Mouse (Mus musculus) lung, embryonic 15.5 days (tissue): Measurements from ENCODE around the gene Abcc4. TPM values are rescaled to one million over a fixed set of nuclear protein-coding genes. Genes with fewer than 3 reads are reported as not detected.
A peak's percentile ranks its signal among the peaks of the same experiment; 100 is the strongest.

Source experiments
- ATAC-seq: fragments of 200-750 bp; cut with Nextera tagmentation; 2 replicates; pipeline ENCODE4 v1.8.0; 2017; ENCODE audit warnings: moderate number of reproducible peaks, borderline replicate concordance; ENCODE audit not compliant: low FRiP score, low TSS enrichment; ENCODE audit errors: extremely low read depth
- H3K27ac ChIP-seq: fragments of 300-500 bp; sonication (generic); 2 replicates; pipeline ENCODE4 v1.5.1; 2015; ENCODE audit warnings: moderate library complexity, mild to moderate bottlenecking, inconsistent platforms
- H3K27me3 ChIP-seq: fragments of 300-500 bp; sonication (generic); 2 replicates; pipeline ENCODE4 v1.6.1; 2015; ENCODE audit warnings: inconsistent platforms
- H3K36me3 ChIP-seq: fragments of 300-500 bp; sonication (generic); 2 replicates; pipeline ENCODE4 v1.6.1; 2015; ENCODE audit warnings: inconsistent platforms
- H3K4me1 ChIP-seq: fragments of 300-500 bp; sonication (generic); 2 replicates; pipeline ENCODE4 v1.6.1; 2015; ENCODE audit warnings: inconsistent platforms
- H3K4me2 ChIP-seq: fragments of 300-500 bp; sonication (generic); 2 replicates; pipeline ENCODE4 v1.6.1; 2015; ENCODE audit warnings: inconsistent platforms, mild to moderate bottlenecking, moderate library complexity
- H3K4me3 ChIP-seq: fragments of 300-500 bp; sonication (generic); 2 replicates; pipeline ENCODE4 v1.5.1; 2015; ENCODE audit warnings: mild to moderate bottlenecking, inconsistent platforms
- H3K9ac ChIP-seq: fragments of 300-500 bp; sonication (generic); 2 replicates; pipeline ENCODE4 v1.6.1; 2015; ENCODE audit warnings: inconsistent platforms
- H3K9me3 ChIP-seq: fragments of 300-500 bp; sonication (generic); 2 replicates; pipeline ENCODE4 v1.6.1; 2016; ENCODE audit warnings: inconsistent platforms
- WGBS: fragments of 180-500 bp; shearing (Covaris S2); methylation state at CpG from one replicate; pipeline ENCODE4 v1.1.7; 2015; 5-methylcytosine and 5-hydroxymethylcytosine counted together
- polyA plus RNA-seq: library from polyadenylated mRNA; unstranded; fragments of >200 nt; fragmentation: Nextera tagmentation; extraction: Ambion mirVana; gene quantifications from 2 replicates; pipeline ENCODE4 v1.2.1, GENCODE M21; 2015

Gene Abcc4
- polyA plus RNA-seq, 1 experiment from 2014 or later = 2.3 TPM

GRCm38 (mm10) chr14:118507829-118508228, 198.2 kb downstream of the Abcc4 start:
- no peaks in the 10 kb centered on the region for H3K27me3 ChIP-seq
- peaks cover 5% of the 10 kb centered on the region for H3K4me1 ChIP-seq
- WGBS = 80% methylated on average over 14 of the region's 14 CpGs
- H3K4me2 ChIP-seq = no peak overlapping the region
- H3K9me3 ChIP-seq = no peaks in the 10 kb centered on the region
- no peak overlapping the region for H3K9ac ChIP-seq
- no peak overlapping the region for H3K27ac ChIP-seq
- ATAC-seq = no peak
- H3K36me3 ChIP-seq = no peaks in the 10 kb centered on the region
- no peak overlapping the region for H3K4me3 ChIP-seq

DNA sequence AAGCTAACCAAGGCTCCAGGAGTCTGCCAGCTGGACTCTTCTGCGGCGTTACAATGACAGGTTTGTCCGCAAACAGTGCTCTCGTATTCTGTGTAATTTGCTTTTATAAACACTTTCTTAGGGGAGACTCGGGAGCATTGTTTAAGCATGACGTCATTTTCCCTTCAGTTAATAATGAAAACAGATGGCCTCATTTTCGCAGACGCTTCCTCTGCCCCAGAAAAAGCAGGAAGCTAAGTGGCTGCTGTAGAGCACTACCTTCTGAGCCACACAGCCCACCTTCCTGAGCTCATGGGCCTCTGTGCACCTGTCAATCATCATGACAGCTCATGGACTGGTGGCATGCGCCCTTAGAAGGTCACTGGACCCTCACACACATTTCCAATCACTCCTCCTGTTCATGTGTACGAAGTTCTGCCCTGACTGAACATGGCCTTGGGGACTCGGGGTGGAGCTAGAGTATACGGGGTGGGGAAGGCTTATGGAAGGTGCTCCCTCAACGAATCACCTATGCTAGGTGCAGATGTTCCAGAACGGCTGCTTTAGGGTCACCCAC, 199.3 kb downstream of the Abcc4 start:
- no peak overlapping the region for H3K4me3 ChIP-seq
- H3K36me3 ChIP-seq = no peaks in the 10 kb centered on the region
- H3K4me2 ChIP-seq = peak overlapping the region; percentile 32
- ATAC-seq = peak; percentile 55; the same call in 1 of the 2 replicates
- H3K9me3 ChIP-seq = no peaks in the 10 kb centered on the region
- peaks cover 5% of the 10 kb centered on the region for H3K4me1 ChIP-seq
- H3K9ac ChIP-seq = no peak overlapping the region
- 0 out of 2 replicates have a peak overlapping the region, but pooled peaks have one; percentile 30 for H3K27ac ChIP-seq
- no peaks in the 10 kb centered on the region for H3K27me3 ChIP-seq
- 33% methylated on average over 14 of the region's 14 CpGs for WGBS

DNA sequence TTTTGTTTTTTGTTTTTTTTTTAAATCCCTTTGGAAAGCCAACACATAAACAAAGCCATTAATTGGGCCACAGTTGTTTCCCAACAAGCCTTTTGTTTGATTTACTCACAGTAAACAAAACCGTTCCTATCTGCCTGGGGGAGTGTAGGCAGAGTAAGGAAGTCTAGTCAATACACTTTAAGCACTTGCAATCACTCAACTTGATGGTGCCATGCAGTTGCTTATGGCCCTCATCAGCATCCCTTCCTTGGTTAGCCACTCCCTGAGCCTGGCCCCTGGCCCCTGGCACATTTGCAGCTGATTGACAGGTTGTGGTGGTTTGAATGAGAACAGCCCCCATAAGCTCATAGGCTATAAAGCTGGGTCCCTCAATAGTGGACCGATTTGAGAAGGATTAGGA, 209.3 kb downstream of the Abcc4 start:
- H3K4me1 ChIP-seq = no peaks in the 10 kb centered on the region
- no peak overlapping the region for H3K4me3 ChIP-seq
- H3K36me3 ChIP-seq = no peaks in the 10 kb centered on the region
- H3K4me2 ChIP-seq = no peak overlapping the region
- H3K27ac ChIP-seq = no peak overlapping the region
- H3K27me3 ChIP-seq = no peaks in the 10 kb centered on the region
- H3K9me3 ChIP-seq = no peaks in the 10 kb centered on the region
- no peak for ATAC-seq
- 61% methylated on average over 2 of the region's 2 CpGs for WGBS
- H3K9ac ChIP-seq = no peak overlapping the region

GRCm38 (mm10) chr14:118495458-118495857, 210.6 kb downstream of the Abcc4 start:
- Histone ChIP-seq H3K4me3 (no peak overlapping the region), H3K27me3 (no peaks in the 10 kb centered on the region), H3K4me1 (no peaks in the 10 kb centered on the region), H3K4me2 (no peak overlapping the region), H3K27ac (no peak overlapping the region), H3K36me3 (no peaks in the 10 kb centered on the region), H3K9me3 (no peaks in the 10 kb centered on the region), H3K9ac (no peak overlapping the region)
- WGBS = 78% methylated on average over 2 of the region's 2 CpGs
- no peak for ATAC-seq

DNA sequence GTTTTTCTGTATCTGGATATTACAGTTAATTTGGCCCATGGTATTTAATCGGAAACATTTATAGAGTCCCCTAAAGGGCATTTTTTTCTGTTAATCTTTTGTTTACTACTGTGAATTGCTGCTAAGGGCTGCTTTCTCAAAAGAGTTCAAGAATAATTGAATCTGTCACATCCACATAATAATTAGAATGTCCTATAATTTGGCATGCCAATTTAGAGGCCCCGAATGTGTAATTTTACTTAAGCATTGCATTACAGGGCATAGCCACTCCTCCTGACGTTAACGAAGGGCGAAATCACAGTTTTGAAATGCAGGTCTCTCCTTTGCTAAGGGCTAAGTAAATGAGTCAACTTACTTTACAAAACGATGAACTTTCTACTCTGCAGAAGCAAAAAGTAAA, 214.3 kb downstream of the Abcc4 start:
- no peak overlapping the region for H3K27ac ChIP-seq
- H3K9me3 ChIP-seq = no peaks in the 10 kb centered on the region
- H3K36me3 ChIP-seq = no peaks in the 10 kb centered on the region
- no peak overlapping the region for H3K9ac ChIP-seq
- no peak for ATAC-seq
- H3K4me2 ChIP-seq = no peak overlapping the region
- no peaks in the 10 kb centered on the region for H3K27me3 ChIP-seq
- 82% methylated on average over 6 of the region's 6 CpGs for WGBS
- no peaks in the 10 kb centered on the region for H3K4me1 ChIP-seq
- no peak overlapping the region for H3K4me3 ChIP-seq

DNA sequence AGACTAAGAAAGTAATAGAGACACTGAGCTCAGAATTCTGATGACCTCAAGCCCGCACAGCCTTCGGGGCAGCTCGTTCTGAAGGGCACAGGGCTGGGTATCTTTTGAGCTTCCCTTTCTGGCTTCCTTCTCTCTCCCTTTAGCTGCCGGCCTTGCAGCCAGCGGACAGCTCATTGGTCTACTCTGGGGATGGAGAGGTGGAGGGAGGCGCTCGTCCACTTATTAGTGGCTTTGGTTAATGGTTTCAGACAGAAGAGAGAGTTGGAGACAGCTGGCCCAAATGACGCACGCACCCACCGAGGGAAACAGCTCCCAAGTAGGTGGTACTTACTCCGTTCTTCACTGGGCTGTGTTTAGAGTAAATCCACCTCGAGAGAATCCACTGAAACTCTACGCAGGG, 214.7 kb downstream of the Abcc4 start:
- Histone ChIP-seq H3K27ac (no peak overlapping the region), H3K9me3 (no peaks in the 10 kb centered on the region), H3K9ac (no peak overlapping the region), H3K4me2 (no peak overlapping the region), H3K27me3 (no peaks in the 10 kb centered on the region), H3K36me3 (no peaks in the 10 kb centered on the region), H3K4me1 (no peaks in the 10 kb centered on the region), H3K4me3 (no peak overlapping the region)
- 42% methylated on average over 13 of the region's 13 CpGs for WGBS
- ATAC-seq = no peak

DNA sequence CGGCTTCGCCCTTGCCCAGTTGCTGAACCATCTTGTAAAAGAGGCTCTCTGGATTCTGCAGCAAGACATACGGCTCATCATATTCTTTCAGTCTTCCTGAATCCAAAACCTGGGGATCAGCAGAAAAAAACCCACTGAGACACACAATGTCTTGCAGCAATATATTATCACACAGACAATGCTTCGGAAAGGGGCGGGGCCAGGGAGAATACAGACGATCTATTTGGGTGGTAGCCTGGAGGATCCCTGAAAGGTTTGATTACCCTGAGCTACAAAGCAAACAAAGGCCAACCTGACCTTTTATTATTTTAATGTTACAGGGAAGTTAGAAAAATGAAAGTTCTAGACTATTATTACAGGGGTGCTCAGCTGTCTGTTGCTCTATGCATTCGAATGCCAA, 215.5 kb downstream of the Abcc4 start:
- H3K27me3 ChIP-seq = no peaks in the 10 kb centered on the region
- no peak for ATAC-seq
- H3K4me1 ChIP-seq = no peaks in the 10 kb centered on the region
- H3K4me3 ChIP-seq = no peak overlapping the region
- no peak overlapping the region for H3K9ac ChIP-seq
- no peak overlapping the region for H3K27ac ChIP-seq
- 80% methylated on average over 7 of the region's 7 CpGs for WGBS
- H3K36me3 ChIP-seq = no peaks in the 10 kb centered on the region
- H3K9me3 ChIP-seq = no peaks in the 10 kb centered on the region
- H3K4me2 ChIP-seq = no peak overlapping the region

GRCm38 (mm10) chr14:118486349-118486748, 219.7 kb downstream of the Abcc4 start:
- Histone ChIP-seq H3K27me3 (no peaks in the 10 kb centered on the region), H3K36me3 (no peaks in the 10 kb centered on the region), H3K9ac (no peak overlapping the region), H3K4me2 (no peak overlapping the region), H3K4me1 (no peaks in the 10 kb centered on the region), H3K4me3 (no peak overlapping the region), H3K9me3 (no peaks in the 10 kb centered on the region), H3K27ac (no peak overlapping the region)
- no peak for ATAC-seq
- 79% methylated on average over 11 of the region's 11 CpGs for WGBS

- H3K27ac ChIP-seq = no peak overlapping the region
- no peaks in the 10 kb centered on the region for H3K27me3 ChIP-seq
- no peak overlapping the region for H3K9ac ChIP-seq
- no peaks in the 10 kb centered on the region for H3K36me3 ChIP-seq
- no peaks in the 10 kb centered on the region for H3K4me1 ChIP-seq
- H3K9me3 ChIP-seq = no peaks in the 10 kb centered on the region
- H3K4me2 ChIP-seq = no peak overlapping the region
- no peak for ATAC-seq
- WGBS = 91% methylated on average over 6 of the region's 6 CpGs
- H3K4me3 ChIP-seq = no peak overlapping the region
Observed at GRCm38 (mm10) chr14:118485646-118486045, 220.4 kb downstream of the Abcc4 start.

DNA sequence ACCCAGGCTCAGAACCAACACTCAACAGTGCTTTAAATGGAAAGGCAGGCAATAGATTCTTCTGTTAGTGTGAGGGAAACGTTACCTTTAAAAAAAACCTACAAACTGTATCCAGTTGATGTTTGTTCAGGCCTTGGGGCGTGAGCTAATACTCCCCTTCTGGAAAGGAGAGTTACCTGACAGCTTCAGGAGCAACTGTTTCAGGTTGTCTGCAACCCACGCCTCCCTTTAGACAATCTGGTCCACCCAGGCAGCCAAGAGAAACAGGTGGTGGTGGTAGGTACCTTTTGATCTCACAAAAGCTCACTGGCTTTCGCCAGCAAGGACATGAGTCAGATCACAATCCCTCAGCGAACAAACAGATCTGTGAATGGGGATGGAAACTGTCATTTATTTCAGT, 223.7 kb downstream of the Abcc4 start:
- Histone ChIP-seq H3K9me3 (no peaks in the 10 kb centered on the region), H3K27ac (no peak overlapping the region), H3K9ac (no peak overlapping the region), H3K4me3 (no peak overlapping the region), H3K4me2 (no peak overlapping the region), H3K27me3 (no peaks in the 10 kb centered on the region), H3K4me1 (no peaks in the 10 kb centered on the region), H3K36me3 (no peaks in the 10 kb centered on the region)
- ATAC-seq = no peak
- WGBS = 70% methylated on average over 5 of the region's 5 CpGs

GRCm38 (mm10) chr14:118481779-118482178, 224.2 kb downstream of the Abcc4 start:
- no peak for ATAC-seq
- no peaks in the 10 kb centered on the region for H3K36me3 ChIP-seq
- H3K27ac ChIP-seq = no peak overlapping the region
- no peaks in the 10 kb centered on the region for H3K27me3 ChIP-seq
- H3K9me3 ChIP-seq = no peaks in the 10 kb centered on the region
- 55% methylated on average over 5 of the region's 5 CpGs for WGBS
- no peaks in the 10 kb centered on the region for H3K4me1 ChIP-seq
- no peak overlapping the region for H3K4me2 ChIP-seq
- no peak overlapping the region for H3K9ac ChIP-seq
- H3K4me3 ChIP-seq = no peak overlapping the region

GRCm38 (mm10) chr14:118476329-118476728, 229.7 kb downstream of the Abcc4 start:
- Histone ChIP-seq H3K27me3 (peaks cover 27% of the 10 kb centered on the region), H3K4me1 (peaks cover 24% of the 10 kb centered on the region; the same call in 1 of the 2 replicates), H3K9me3 (no peaks in the 10 kb centered on the region), H3K4me2 (no peak overlapping the region), H3K9ac (no peak overlapping the region), H3K36me3 (no peaks in the 10 kb centered on the region), H3K4me3 (no peak overlapping the region), H3K27ac (no peak overlapping the region)
- no peak for ATAC-seq
- WGBS = 57% methylated on average over 3 of the region's 3 CpGs

- Histone ChIP-seq H3K9ac (no peak overlapping the region), H3K4me1 (peaks cover 24% of the 10 kb centered on the region; the same call in 1 of the 2 replicates), H3K27me3 (peaks cover 28% of the 10 kb centered on the region), H3K9me3 (no peaks in the 10 kb centered on the region), H3K36me3 (no peaks in the 10 kb centered on the region), H3K4me2 (peak overlapping the region; percentile 87), H3K27ac (peak overlapping the region; percentile 63), H3K4me3 (peak overlapping the region; percentile 44; the same call in 1 of the 2 replicates)
- 35% methylated on average over 7 of the region's 7 CpGs for WGBS
- ATAC-seq = no peak
Observed at GRCm38 (mm10) chr14:118475100-118475454, 230.9 kb downstream of the Abcc4 start.
